Mouse (Mus musculus) intestine, postnatal 0 days (tissue): ENCODE measurements around the gene Zmynd11. TPM values are rescaled to one million over a fixed set of nuclear protein-coding genes. Genes with fewer than 3 reads are reported as not detected.

Experiments used
- ATAC-seq: fragments of 200-750 bp; cut with Nextera tagmentation; 2 replicates; pipeline ENCODE4 v1.8.0; 2017; ENCODE audit warnings: mild to moderate bottlenecking, moderate TSS enrichment, moderate library complexity
- H3K27ac ChIP-seq: fragments of 300-500 bp; sonication (generic); 2 replicates; pipeline ENCODE4 v1.5.1; 2014; ENCODE audit warnings: mild to moderate bottlenecking, low read depth, low read length, moderate library complexity
- H3K27me3 ChIP-seq: fragments of 300-500 bp; sonication (generic); replicated peaks from 2 replicates; pipeline ENCODE4 v1.6.1; 2014; ENCODE audit warnings: low read length, mixed read lengths; ENCODE audit not compliant: control insufficient read depth, insufficient read depth
- H3K36me3 ChIP-seq: fragments of 300-500 bp; sonication (generic); 2 replicates; pipeline ENCODE4 v1.6.1; 2014; ENCODE audit warnings: mild to moderate bottlenecking, moderate library complexity; ENCODE audit not compliant: control insufficient read depth, insufficient read depth
- H3K4me1 ChIP-seq: fragments of 300-500 bp; sonication (generic); replicated peaks from 2 replicates; pipeline ENCODE4 v1.6.1; 2014; ENCODE audit warnings: antibody characterized with exemption, low read length, mixed read lengths; ENCODE audit not compliant: control insufficient read depth, insufficient read depth
- H3K4me2 ChIP-seq: fragments of 300-500 bp; sonication (generic); replicated peaks from 2 replicates; pipeline ENCODE4 v1.6.1; 2014; ENCODE audit warnings: low read depth, mild to moderate bottlenecking, moderate library complexity
- H3K4me3 ChIP-seq: fragments of 300-500 bp; sonication (generic); 2 replicates; pipeline ENCODE4 v1.5.1; 2014; ENCODE audit warnings: low read depth, low read length
- H3K9ac ChIP-seq: fragments of 300-500 bp; sonication (generic); 2 replicates; pipeline ENCODE4 v1.6.1; 2014; ENCODE audit warnings: mild to moderate bottlenecking, low read depth, low read length
- H3K9me3 ChIP-seq: fragments of 300-500 bp; sonication (generic); 2 replicates; pipeline ENCODE4 v1.6.1; 2016; ENCODE audit warnings: mixed run types; ENCODE audit not compliant: control insufficient read depth
- CTCF ChIP-seq: sonication (generic); IDR thresholded peaks from 2 replicates; pipeline ENCODE4 v1.5.1; 2016; ENCODE audit warnings: low read depth, mild to moderate bottlenecking, control low read depth, antibody characterized with exemption, moderate library complexity
- WGBS: fragments of 180-500 bp; shearing (Covaris S2); extraction: QIAGEN DNeasy Blood & Tissue Kit; methylation state at CpG from one replicate; pipeline ENCODE4 v1.1.7; 2014; 5-methylcytosine and 5-hydroxymethylcytosine counted together
- polyA plus RNA-seq: library from polyadenylated mRNA; unstranded; fragments of >200 nt; fragmentation: Nextera tagmentation; extraction: Ambion mirVana; gene quantifications from 2 replicates; pipeline ENCODE4 v1.2.1, GENCODE M21; 2015

Gene Zmynd11
- polyA plus RNA-seq, 1 experiment from 2014 or later, result 45.2 TPM

GRCm38 (mm10) chr13:9650580-9650979, 114.5 kb downstream of the Zmynd11 start:
- ATAC-seq, result no peak
- H3K36me3 ChIP-seq, result no peaks in the 10 kb centered on the region
- H3K27ac ChIP-seq, result peak overlapping the region; percentile 23; the same call in 1 of the 2 replicates
- no peak overlapping the region for H3K9ac ChIP-seq
- no peaks in the 10 kb centered on the region for H3K9me3 ChIP-seq
- H3K27me3 ChIP-seq, result no peaks in the 10 kb centered on the region
- no peak for TF ChIP-seq CTCF
- H3K4me1 ChIP-seq, result no peaks in the 10 kb centered on the region
- H3K4me2 ChIP-seq, result no peak overlapping the region
- H3K4me3 ChIP-seq, result no peak overlapping the region

GRCm38 (mm10) chr13:9649894-9650293, 115.2 kb downstream of the Zmynd11 start:
- Histone ChIP-seq H3K9me3 (no peaks in the 10 kb centered on the region), H3K4me2 (no peak overlapping the region), H3K4me3 (no peak overlapping the region), H3K27me3 (no peaks in the 10 kb centered on the region), H3K27ac (peak overlapping the region; percentile 23), H3K4me1 (no peaks in the 10 kb centered on the region), H3K9ac (no peak overlapping the region), H3K36me3 (no peaks in the 10 kb centered on the region)
- TF ChIP-seq CTCF, result no peak
- WGBS, result 70% methylated on average over 1 of the region's 1 CpGs
- peak; percentile 65 for ATAC-seq

GRCm38 (mm10) chr13:9648716-9649115, 116.4 kb downstream of the Zmynd11 start:
- Histone ChIP-seq H3K4me3 (no peak overlapping the region), H3K27me3 (no peaks in the 10 kb centered on the region), H3K27ac (no peak overlapping the region), H3K4me1 (no peaks in the 10 kb centered on the region), H3K36me3 (no peaks in the 10 kb centered on the region), H3K9ac (no peak overlapping the region), H3K9me3 (no peaks in the 10 kb centered on the region), H3K4me2 (no peak overlapping the region)
- no peak for TF ChIP-seq CTCF
- no peak for ATAC-seq
- WGBS, result 93% methylated on average over 13 of the region's 13 CpGs

DNA sequence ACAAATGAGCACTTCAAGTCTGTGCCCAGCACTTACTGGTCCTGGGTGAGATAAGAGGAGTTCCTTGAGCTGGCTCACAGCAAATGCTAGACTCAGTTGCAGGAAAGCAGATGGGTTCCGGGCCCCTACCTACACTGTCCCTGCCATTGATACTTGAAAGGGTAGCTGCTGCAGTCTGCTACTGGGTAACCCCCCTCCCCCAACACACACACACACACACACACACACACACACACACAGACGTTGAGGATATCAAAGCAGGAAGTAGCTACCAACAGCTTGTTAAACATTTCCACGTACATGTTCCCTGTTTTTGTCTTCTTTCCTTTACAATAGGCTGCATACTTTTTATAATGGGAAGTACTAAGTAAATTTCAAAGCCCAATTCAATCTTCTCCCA, 127.2 kb downstream of the Zmynd11 start:
- no peak overlapping the region for H3K27ac ChIP-seq
- ATAC-seq, result no peak
- no peaks in the 10 kb centered on the region for H3K27me3 ChIP-seq
- no peak overlapping the region for H3K4me2 ChIP-seq
- TF ChIP-seq CTCF, result no peak
- no peak overlapping the region for H3K9ac ChIP-seq
- no peak overlapping the region for H3K4me3 ChIP-seq
- H3K9me3 ChIP-seq, result no peaks in the 10 kb centered on the region
- no peaks in the 10 kb centered on the region for H3K4me1 ChIP-seq
- WGBS, result 41% methylated on average over 3 of the region's 3 CpGs
- H3K36me3 ChIP-seq, result no peaks in the 10 kb centered on the region

DNA sequence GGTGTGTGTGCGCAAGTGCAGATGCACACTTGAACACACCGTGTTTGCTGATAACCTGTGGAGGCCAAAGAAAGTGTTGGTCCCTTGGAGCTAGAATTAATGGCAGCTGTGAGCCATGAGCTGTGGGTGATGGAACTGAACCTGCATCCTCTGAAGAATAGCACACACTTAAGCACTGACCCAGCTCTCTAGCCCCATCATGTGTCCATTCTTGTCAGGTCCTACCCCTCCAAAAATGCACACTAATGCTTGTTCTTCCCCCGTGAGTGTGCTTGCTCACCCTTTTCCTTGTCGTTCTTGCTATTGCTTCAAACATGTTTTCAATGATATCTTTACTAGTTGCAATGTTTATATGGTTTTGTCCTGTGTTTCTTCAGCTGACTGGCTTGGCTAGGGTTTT, 128.6 kb downstream of the Zmynd11 start:
- ATAC-seq, result no peak
- Histone ChIP-seq H3K4me2 (no peak overlapping the region), H3K9me3 (no peaks in the 10 kb centered on the region), H3K27me3 (no peaks in the 10 kb centered on the region), H3K4me1 (no peaks in the 10 kb centered on the region), H3K9ac (no peak overlapping the region), H3K4me3 (no peak overlapping the region), H3K36me3 (no peaks in the 10 kb centered on the region), H3K27ac (no peak overlapping the region)
- WGBS, result 61% methylated on average over 4 of the region's 4 CpGs
- peak; percentile 84 for TF ChIP-seq CTCF

DNA sequence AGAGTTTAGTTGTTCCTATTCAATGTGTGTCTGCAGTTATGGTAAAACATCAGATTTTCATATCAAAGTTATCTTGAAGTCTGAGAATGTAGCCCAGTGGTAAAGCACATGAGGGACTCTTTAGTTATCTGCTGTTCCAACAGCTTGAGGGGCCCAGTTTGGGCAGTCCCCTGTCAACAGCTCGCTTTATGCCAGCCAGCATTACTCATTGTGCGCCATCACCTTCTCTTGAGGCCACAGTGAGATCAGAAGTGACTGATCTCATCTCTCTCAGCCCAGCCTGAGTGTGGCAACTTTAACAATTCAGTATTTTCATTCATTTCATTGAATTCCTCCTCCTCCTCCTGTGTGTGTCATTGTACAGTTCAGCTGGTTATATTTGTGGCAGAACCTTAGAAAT, 129.2 kb downstream of the Zmynd11 start:
- Histone ChIP-seq H3K4me1 (no peaks in the 10 kb centered on the region), H3K27ac (no peak overlapping the region), H3K4me3 (no peak overlapping the region), H3K9me3 (no peaks in the 10 kb centered on the region), H3K36me3 (no peaks in the 10 kb centered on the region), H3K27me3 (no peaks in the 10 kb centered on the region), H3K9ac (no peak overlapping the region), H3K4me2 (no peak overlapping the region)
- ATAC-seq, result no peak
- TF ChIP-seq CTCF, result no peak
- WGBS, result 80% methylated on average over 2 of the region's 2 CpGs
